Mouse (Mus musculus): ENCODE data around the gene Erg. TPM values are rescaled to one million over a fixed set of nuclear protein-coding genes. Genes with fewer than 3 reads are reported as not detected.

Erg gene
- polyA plus RNA-seq, 1 experiment from 2014 or later, result 7.6 TPM

- no peaks in the 10 kb centered on the region for H3K36me3 ChIP-seq
- ATAC-seq (ENCODE audit: extremely low read depth, insufficient number of reproducible peaks, low FRiP score, low TSS enrichment), result no peak
- 52% methylated on average over 3 of the region's 3 CpGs for WGBS
- no peak overlapping the region for H3K9ac ChIP-seq
- H3K27me3 ChIP-seq (replicated peaks), result no peaks in the 10 kb centered on the region
- H3K4me2 ChIP-seq, result no peak overlapping the region
- peaks cover 13% of the 10 kb centered on the region for H3K4me1 ChIP-seq
- no peak overlapping the region for H3K27ac ChIP-seq (replicated peaks)
- no peak overlapping the region for H3K4me3 ChIP-seq
- H3K9me3 ChIP-seq, result no peaks in the 10 kb centered on the region
These were observed 172.9 kb downstream of the Erg start for GRCm38 (mm10) chr16:95413401-95413959.

DNA sequence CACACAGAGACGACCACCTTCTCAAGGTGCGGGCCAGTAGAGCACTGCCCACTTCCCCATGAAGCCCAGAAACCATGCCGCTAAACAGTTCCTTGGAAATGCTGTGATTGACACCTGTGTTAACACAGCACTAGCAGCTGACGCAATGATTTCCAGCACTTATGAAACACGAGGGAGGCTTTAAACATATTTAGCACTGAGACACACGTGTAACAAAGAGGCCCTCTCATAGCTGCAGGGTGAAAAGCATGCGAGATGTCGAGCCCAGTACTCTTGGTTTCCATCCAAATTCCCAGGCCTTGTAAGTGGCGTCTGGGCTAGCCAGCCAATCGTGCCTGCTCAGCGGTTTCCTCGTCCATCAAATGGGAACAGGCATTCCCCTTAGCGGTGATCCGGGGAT lies 178.3 kb downstream of the Erg start:
- WGBS, result 46% methylated on average over 14 of the region's 14 CpGs
- H3K27ac ChIP-seq (replicated peaks), result 0 out of 2 replicates have a peak overlapping the region, but pooled peaks have one; percentile 25

GRCm38 (mm10) chr16:95405496-95405895 lies 180.9 kb downstream of the Erg start:
- Histone ChIP-seq H3K4me2 (no peak overlapping the region), H3K9me3 (no peaks in the 10 kb centered on the region), H3K36me3 (no peaks in the 10 kb centered on the region), H3K27ac (replicated peaks) (no peak overlapping the region), H3K27me3 (replicated peaks) (no peaks in the 10 kb centered on the region), H3K9ac (no peak overlapping the region), H3K4me1 (peaks cover 19% of the 10 kb centered on the region), H3K4me3 (no peak overlapping the region)
- WGBS, result 83% methylated on average over 3 of the region's 3 CpGs
- no peak for ATAC-seq (ENCODE audit: extremely low read depth, insufficient number of reproducible peaks, low FRiP score, low TSS enrichment)

More for the DNA sequence above, 178.3 kb downstream of the Erg start:
- Histone ChIP-seq H3K36me3 (no peaks in the 10 kb centered on the region), H3K27me3 (replicated peaks) (no peaks in the 10 kb centered on the region), H3K4me2 (no peak overlapping the region), H3K9me3 (no peaks in the 10 kb centered on the region), H3K9ac (no peak overlapping the region), H3K4me3 (no peak overlapping the region), H3K4me1 (peaks cover 19% of the 10 kb centered on the region)
- no peak; the same call in 1 of the 2 replicates for ATAC-seq (ENCODE audit: extremely low read depth, insufficient number of reproducible peaks, low FRiP score, low TSS enrichment)

DNA sequence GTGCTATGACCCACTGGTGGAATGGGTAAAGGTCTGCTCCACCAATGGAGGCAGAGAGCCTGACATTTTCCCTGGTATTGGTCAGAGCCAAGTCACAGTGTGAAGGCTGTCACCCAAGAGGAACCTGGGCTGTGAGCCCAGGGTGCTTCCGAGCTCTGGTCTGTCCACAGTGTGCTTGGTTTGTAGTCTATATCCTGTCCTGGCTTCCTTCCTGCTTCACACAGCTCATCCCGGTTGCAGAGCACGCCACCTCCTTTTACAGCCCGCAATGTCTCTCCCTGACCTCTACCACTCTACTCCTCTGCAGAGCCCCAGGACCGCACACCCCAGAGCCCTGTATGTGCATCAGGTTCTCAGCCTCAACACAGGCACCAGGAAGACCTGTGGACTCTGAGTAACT lies 182.9 kb downstream of the Erg start:
- no peak overlapping the region for H3K27ac ChIP-seq (replicated peaks)
- H3K4me1 ChIP-seq, result peaks cover 31% of the 10 kb centered on the region
- H3K4me2 ChIP-seq, result no peak overlapping the region
- H3K9ac ChIP-seq, result no peak overlapping the region
- no peak overlapping the region for H3K4me3 ChIP-seq
- ATAC-seq (ENCODE audit: extremely low read depth, insufficient number of reproducible peaks, low FRiP score, low TSS enrichment), result peak; percentile 42; the same call in 1 of the 2 replicates
- H3K27me3 ChIP-seq (replicated peaks), result no peaks in the 10 kb centered on the region
- 67% methylated on average over 5 of the region's 5 CpGs for WGBS
- H3K9me3 ChIP-seq, result no peaks in the 10 kb centered on the region
- no peaks in the 10 kb centered on the region for H3K36me3 ChIP-seq

DNA sequence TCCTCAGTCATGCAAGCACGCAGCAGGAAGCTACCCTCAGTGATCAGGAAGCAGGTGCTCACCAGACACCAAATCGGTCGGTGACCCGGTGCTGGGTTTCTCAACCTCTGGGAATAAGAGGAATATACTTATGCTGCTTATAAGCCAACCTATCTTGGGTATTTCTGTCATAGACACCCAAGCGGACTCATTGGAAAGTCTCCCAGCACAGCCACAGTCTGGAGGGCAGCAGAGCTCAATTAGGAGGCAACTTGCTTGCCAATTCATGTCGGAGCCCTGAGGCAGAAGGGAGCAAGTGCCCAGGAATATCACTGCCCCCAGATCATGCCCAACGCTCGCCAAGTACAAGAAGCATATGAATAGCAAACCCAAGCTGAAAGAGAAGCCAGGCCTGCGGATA lies 184.5 kb downstream of the Erg start:
- no peaks in the 10 kb centered on the region for H3K9me3 ChIP-seq
- no peak overlapping the region for H3K4me2 ChIP-seq
- 76% methylated on average over 9 of the region's 9 CpGs for WGBS
- H3K27me3 ChIP-seq (replicated peaks), result no peaks in the 10 kb centered on the region
- peaks cover 22% of the 10 kb centered on the region for H3K4me1 ChIP-seq
- H3K36me3 ChIP-seq, result no peaks in the 10 kb centered on the region
- ATAC-seq (ENCODE audit: extremely low read depth, insufficient number of reproducible peaks, low FRiP score, low TSS enrichment), result no peak
- no peak overlapping the region for H3K27ac ChIP-seq (replicated peaks)
- H3K4me3 ChIP-seq, result no peak overlapping the region
- no peak overlapping the region for H3K9ac ChIP-seq

DNA sequence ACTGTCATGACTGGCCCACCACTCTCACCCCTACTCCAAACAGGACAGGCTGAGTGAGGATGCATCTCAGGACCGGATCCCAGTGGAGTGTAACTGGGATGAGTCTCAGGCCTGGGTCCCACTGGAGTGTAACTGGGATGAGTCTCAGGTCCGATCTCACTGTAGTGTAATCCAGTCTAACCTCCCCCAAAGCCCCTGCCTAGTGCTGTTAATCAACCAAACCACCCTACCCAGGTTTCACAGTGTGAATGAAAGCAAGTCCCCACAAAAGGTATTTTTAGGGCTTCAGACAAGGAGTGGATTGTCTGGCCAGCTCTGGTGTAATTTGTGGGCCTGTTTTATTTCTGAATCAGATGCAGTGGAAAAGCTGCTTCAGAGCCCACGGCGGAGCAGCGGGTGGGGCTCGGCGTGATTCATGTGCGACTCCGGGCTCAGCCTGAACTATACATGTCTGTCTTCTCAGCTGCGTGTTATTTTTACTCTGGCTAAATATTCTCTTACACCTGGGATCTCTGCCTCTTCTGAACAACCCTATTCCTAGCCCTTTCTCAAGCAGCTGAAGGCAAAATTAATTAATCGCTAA lies 187.5 kb downstream of the Erg start:
- H3K27ac ChIP-seq (replicated peaks), result peak overlapping the region; percentile 57

DNA sequence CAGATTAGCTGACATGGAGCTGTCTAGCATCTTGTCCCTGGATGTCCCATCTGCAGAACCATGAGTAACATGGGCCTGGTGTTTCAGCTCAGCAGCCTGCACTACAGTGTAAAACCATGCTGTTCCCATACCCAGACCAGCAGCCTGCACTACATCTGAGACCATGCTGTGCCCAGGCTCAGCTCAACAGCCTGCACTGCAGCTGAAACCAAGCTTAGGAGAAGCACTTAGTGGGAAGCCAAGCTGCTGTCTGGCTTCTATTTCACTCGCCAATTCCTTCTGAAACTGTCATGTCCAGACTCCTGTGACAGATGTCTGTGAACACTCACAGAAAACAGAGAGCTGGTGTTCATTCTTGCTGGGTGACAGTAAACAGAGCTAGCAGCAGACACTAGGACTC lies 195.6 kb downstream of the Erg start:
- Histone ChIP-seq H3K36me3 (no peaks in the 10 kb centered on the region), H3K4me1 (peaks cover 21% of the 10 kb centered on the region), H3K4me2 (no peak overlapping the region), H3K4me3 (no peak overlapping the region), H3K27ac (replicated peaks) (peak overlapping the region; percentile 33), H3K27me3 (replicated peaks) (no peaks in the 10 kb centered on the region), H3K9me3 (no peaks in the 10 kb centered on the region), H3K9ac (peak overlapping the region; percentile 40; the same call in 1 of the 2 replicates)
- ATAC-seq (ENCODE audit: extremely low read depth, insufficient number of reproducible peaks, low FRiP score, low TSS enrichment), result no peak
- 32% methylated on average over 1 of the region's 1 CpGs for WGBS

More for the DNA sequence above, 187.5 kb downstream of the Erg start:
- no peak overlapping the region for H3K4me2 ChIP-seq
- H3K27me3 ChIP-seq (replicated peaks), result no peaks in the 10 kb centered on the region
- no peaks in the 10 kb centered on the region for H3K9me3 ChIP-seq
- H3K9ac ChIP-seq, result no peak overlapping the region
- H3K4me3 ChIP-seq, result no peak overlapping the region
- no peak for ATAC-seq (ENCODE audit: extremely low read depth, insufficient number of reproducible peaks, low FRiP score, low TSS enrichment)
- no peaks in the 10 kb centered on the region for H3K36me3 ChIP-seq
- WGBS, result 63% methylated on average over 11 of the region's 11 CpGs
- peaks cover 18% of the 10 kb centered on the region for H3K4me1 ChIP-seq

DNA sequence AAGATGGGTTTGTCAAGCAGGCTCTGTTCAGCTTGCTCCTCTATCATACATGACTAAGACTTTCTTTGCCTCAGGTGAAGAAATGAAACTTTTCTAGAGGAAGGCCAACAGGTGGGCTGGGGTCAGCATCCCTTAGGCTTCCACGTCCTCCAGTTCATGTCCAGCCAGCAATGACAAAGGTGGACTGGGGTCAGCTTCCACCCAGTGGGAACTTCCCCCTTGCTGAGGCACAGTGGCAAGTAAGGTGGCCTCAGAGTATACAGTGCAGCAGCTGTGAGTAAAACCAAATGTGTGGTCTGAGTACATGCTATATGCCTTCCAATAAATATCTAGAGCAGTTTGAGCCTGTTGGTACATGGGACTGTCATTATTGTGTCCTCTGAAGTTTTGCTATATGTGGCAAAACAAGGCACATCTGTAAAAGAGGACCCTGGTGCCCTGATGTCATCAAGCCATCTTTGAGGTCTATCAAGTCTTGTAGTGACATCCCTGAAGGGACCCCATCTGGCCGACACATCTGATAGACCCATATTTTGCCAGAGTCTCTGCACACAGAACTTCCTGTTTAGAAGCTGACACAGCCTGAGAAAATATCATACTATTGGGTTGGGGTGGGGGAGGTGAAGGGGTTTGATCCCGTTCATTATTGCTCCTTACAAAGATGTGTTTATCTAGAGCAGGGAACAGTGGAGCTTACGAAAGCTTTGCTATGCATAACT lies 197.4 kb downstream of the Erg start:
- peaks cover 7% of the 10 kb centered on the region; the same call in 1 of the 2 replicates for H3K9me3 ChIP-seq
- H3K4me2 ChIP-seq, result no peak overlapping the region
- 69% methylated on average over 4 of the region's 4 CpGs for WGBS

DNA sequence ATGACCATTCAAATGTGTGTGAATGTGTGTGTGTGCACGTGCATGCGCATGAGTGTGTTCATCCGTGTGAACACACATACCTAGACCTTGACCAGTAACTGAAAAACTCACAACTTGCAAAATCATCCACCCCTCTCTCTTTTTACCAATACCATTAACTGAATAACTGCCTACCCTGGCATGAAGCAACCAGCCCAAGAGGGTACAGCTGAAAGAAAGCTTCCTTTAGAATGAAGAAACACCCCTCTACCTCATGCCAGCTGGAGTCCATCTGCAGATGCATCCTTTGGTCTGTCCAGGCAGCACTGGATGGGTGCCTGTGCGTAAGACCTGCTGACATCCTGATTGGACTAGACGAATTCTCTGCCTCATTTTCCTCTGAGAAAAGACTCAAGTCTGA lies 198.1 kb downstream of the Erg start:
- peaks cover 7% of the 10 kb centered on the region; the same call in 1 of the 2 replicates for H3K9me3 ChIP-seq
- peaks cover 33% of the 10 kb centered on the region for H3K4me1 ChIP-seq
- no peak overlapping the region for H3K9ac ChIP-seq
- H3K27me3 ChIP-seq (replicated peaks), result no peaks in the 10 kb centered on the region
- ATAC-seq (ENCODE audit: extremely low read depth, insufficient number of reproducible peaks, low FRiP score, low TSS enrichment), result no peak
- H3K36me3 ChIP-seq, result peaks cover 6% of the 10 kb centered on the region
- no peak overlapping the region for H3K4me3 ChIP-seq
- no peak overlapping the region for H3K4me2 ChIP-seq
- H3K27ac ChIP-seq (replicated peaks), result no peak overlapping the region
- WGBS, result 80% methylated on average over 5 of the region's 5 CpGs

More for the DNA sequence above, 197.4 kb downstream of the Erg start:
- Histone ChIP-seq H3K4me1 (peaks cover 33% of the 10 kb centered on the region), H3K36me3 (peaks cover 6% of the 10 kb centered on the region), H3K27me3 (replicated peaks) (no peaks in the 10 kb centered on the region), H3K9ac (no peak overlapping the region), H3K4me3 (no peak overlapping the region), H3K27ac (replicated peaks) (no peak overlapping the region)
- no peak for ATAC-seq (ENCODE audit: extremely low read depth, insufficient number of reproducible peaks, low FRiP score, low TSS enrichment)

DNA sequence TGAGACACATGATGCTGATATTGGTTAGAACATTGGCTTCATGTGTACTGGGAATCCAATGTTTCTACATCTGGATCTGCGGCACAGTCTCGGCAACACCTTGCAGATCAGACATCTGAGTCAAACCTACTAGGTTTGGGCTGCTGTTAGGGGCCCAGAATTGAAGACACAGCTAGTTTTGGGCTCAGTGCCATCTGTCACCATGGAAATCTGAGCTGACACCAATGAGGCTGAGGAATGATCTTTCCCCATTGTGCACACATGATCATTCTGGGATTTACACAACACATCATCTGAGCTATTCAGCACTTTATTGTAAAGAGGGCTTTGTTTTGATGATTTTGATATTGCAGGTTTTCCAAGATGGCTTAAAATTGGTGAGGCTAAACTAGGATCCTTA lies 199.4 kb downstream of the Erg start:
- H3K4me3 ChIP-seq, result no peak overlapping the region
- H3K27ac ChIP-seq (replicated peaks), result no peak overlapping the region
- no peak overlapping the region for H3K4me2 ChIP-seq
- H3K9me3 ChIP-seq, result peaks cover 7% of the 10 kb centered on the region; the same call in 1 of the 2 replicates
- H3K4me1 ChIP-seq, result peaks cover 46% of the 10 kb centered on the region
- no peaks in the 10 kb centered on the region for H3K27me3 ChIP-seq (replicated peaks)
- H3K9ac ChIP-seq, result no peak overlapping the region
- WGBS, result 75% methylated on average over 2 of the region's 2 CpGs
- no peak for ATAC-seq (ENCODE audit: extremely low read depth, insufficient number of reproducible peaks, low FRiP score, low TSS enrichment)
- H3K36me3 ChIP-seq, result peaks cover 6% of the 10 kb centered on the region

GRCm38 (mm10) chr16:95385299-95385973 lies 201.0 kb downstream of the Erg start:
- no peak for ATAC-seq (ENCODE audit: extremely low read depth, insufficient number of reproducible peaks, low FRiP score, low TSS enrichment)
- no peak overlapping the region for H3K9ac ChIP-seq

More at GRCm38 (mm10) chr16:95385299-95385973, 201.0 kb downstream of the Erg start:
- H3K27ac ChIP-seq (replicated peaks), result peak overlapping the region; percentile 69
- H3K4me1 ChIP-seq, result peaks cover 48% of the 10 kb centered on the region
- H3K36me3 ChIP-seq, result peaks cover 6% of the 10 kb centered on the region
- no peak overlapping the region for H3K4me3 ChIP-seq
- H3K9me3 ChIP-seq, result peaks cover 7% of the 10 kb centered on the region; the same call in 1 of the 2 replicates
- WGBS, result 63% methylated on average over 7 of the region's 7 CpGs
- no peak overlapping the region for H3K4me2 ChIP-seq
- no peaks in the 10 kb centered on the region for H3K27me3 ChIP-seq (replicated peaks)
